Comparison of ENCODE assay signal across 30 mouse cellular contexts in the genomic region with DNA sequence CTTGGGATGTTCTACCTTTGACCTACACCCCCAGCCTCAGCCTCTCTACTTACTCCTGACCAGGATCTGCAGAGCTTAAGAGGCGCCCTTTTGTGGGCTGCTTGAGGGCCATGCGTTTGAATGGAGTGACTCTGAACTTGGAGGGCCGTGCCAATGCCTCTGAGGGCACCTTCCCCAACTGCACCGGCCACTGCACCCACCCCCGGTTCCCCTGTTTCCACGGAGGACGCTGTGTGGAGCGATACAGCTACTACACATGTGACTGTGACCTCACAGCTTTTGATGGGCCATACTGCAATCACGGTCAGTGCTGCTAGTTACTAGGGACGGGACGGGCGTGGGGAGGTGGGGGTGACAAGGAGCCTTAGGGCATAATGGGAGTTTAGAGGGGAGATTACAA. TPM values are rescaled to one million over a fixed set of nuclear protein-coding genes. Genes with fewer than 3 reads are reported as not detected.
DNase-seq lines count a peak whose midpoint lies in the region; ATAC-seq lines count a peak whose summit lies in the region.
"Had no signal": no experiment of that assay in that cellular context is flagged by ENCODE, and none has a peak within 500 bp of the region (broad histone marks: within the 10 kb centered on the region; RNA-seq: fewer than 3 reads in every experiment).

No protein-coding gene starts in this region.

- peak; percentile 55 for DNase-seq in cerebellum, adult 9-11 months
- DNase-seq in cerebellum, adult 9-10 months = no peak
- no peak for DNase-seq in heart, postnatal 36 days
- peak; percentile 54 for DNase-seq in midbrain, embryonic 11.5 days (ENCODE audit: low spot score, missing footprints)
- DNase-seq in cerebellum, postnatal 14 days = peak; percentile 13 to 26
- no peak for DNase-seq in left cerebral cortex, postnatal 25 days (ENCODE audit: low spot score in 2 of 2)
- DNase-seq: adrenal gland, adult 8-10 months; adrenal gland, postnatal 25 days; embryo, embryonic 11 days; gastrocnemius, postnatal 10 days; gastrocnemius, postnatal 36 days; heart, postnatal 14 days; kidney, adult 18-20 months had no signal

- H3K9ac ChIP-seq in heart, embryonic 13.5 days = peak overlapping the region; percentile 37; the same call in 1 of the 2 replicates
- H3K9ac ChIP-seq in midbrain, embryonic 11.5 days (ENCODE audit: low read length) = no peak overlapping the region
- H3K9ac ChIP-seq in midbrain, embryonic 16.5 days (ENCODE audit: low read depth, low read length) = no peak overlapping the region
- H3K9ac ChIP-seq: embryonic facial prominence, embryonic 13.5 days; forebrain, embryonic 12.5 days; heart, embryonic 12.5 days; hindbrain, embryonic 14.5 days had no signal

- H3K9me3 ChIP-seq in heart, embryonic 13.5 days = no peaks in the 10 kb centered on the region
- H3K9me3 ChIP-seq in midbrain, embryonic 11.5 days (ENCODE audit: control insufficient read depth, low read length) = no peaks in the 10 kb centered on the region
- H3K9me3 ChIP-seq in midbrain, embryonic 16.5 days (replicated peaks; ENCODE audit: control insufficient read depth, low read length, poor library complexity, severe bottlenecking) = no peaks in the 10 kb centered on the region
- H3K9me3 ChIP-seq: embryonic facial prominence, embryonic 10.5 days; embryonic facial prominence, embryonic 13.5 days; forebrain, embryonic 12.5 days; heart, embryonic 12.5 days had no signal

- H3K36me3 ChIP-seq in heart, embryonic 13.5 days = peaks cover 7% of the 10 kb centered on the region; the same call in 1 of the 2 replicates
- no peaks in the 10 kb centered on the region for H3K36me3 ChIP-seq in midbrain, embryonic 11.5 days (ENCODE audit: control insufficient read depth, insufficient read depth, low read length)
- 0 out of 2 replicates have a peak, but pooled peaks cover 6% of the 10 kb centered on the region for H3K36me3 ChIP-seq in midbrain, embryonic 16.5 days (ENCODE audit: control insufficient read depth, insufficient read depth, low read length)
- H3K36me3 ChIP-seq: embryonic facial prominence, embryonic 10.5 days; embryonic facial prominence, embryonic 13.5 days; forebrain, embryonic 12.5 days; heart, embryonic 12.5 days had no signal

- no peak for ATAC-seq in heart, embryonic 13.5 days (ENCODE audit: extremely low read depth, insufficient number of reproducible peaks, low FRiP score, low TSS enrichment)
- no peak for ATAC-seq in midbrain, embryonic 11.5 days (ENCODE audit: low FRiP score)
- ATAC-seq in midbrain, embryonic 16.5 days = no peak
- ATAC-seq: activated CD4-positive, CD25-positive, alpha-beta regulatory T cell, adult 4 months; CD4-positive, CD25-positive, alpha-beta regulatory T cell, adult 4 months; forebrain, embryonic 16.5 days; hindbrain, postnatal 0 days; inflammation-experienced regulatory T-cells, adult 6 months; intestine, embryonic 16.5 days had no signal

- no peak overlapping the region for H3K27ac ChIP-seq in heart, embryonic 13.5 days (replicated peaks)
- no peak overlapping the region for H3K27ac ChIP-seq in midbrain, embryonic 11.5 days (ENCODE audit: low read depth, low read length)
- no peak overlapping the region for H3K27ac ChIP-seq in midbrain, embryonic 16.5 days (ENCODE audit: low read length)
- H3K27ac ChIP-seq: embryonic facial prominence, embryonic 10.5 days; embryonic facial prominence, embryonic 13.5 days; forebrain, embryonic 12.5 days; hindbrain, embryonic 14.5 days; hindbrain, postnatal 0 days had no signal

- H3K4me1 ChIP-seq in heart, embryonic 13.5 days = peaks cover 16% of the 10 kb centered on the region
- H3K4me1 ChIP-seq in midbrain, embryonic 11.5 days (ENCODE audit: control insufficient read depth, insufficient read depth, low read length) = peaks cover 6% of the 10 kb centered on the region
- H3K4me1 ChIP-seq in midbrain, embryonic 16.5 days (ENCODE audit: control insufficient read depth, insufficient read depth, low read length) = peaks cover 5% of the 10 kb centered on the region

- WGBS in heart, embryonic 13.5 days = 83% methylated on average over 12 of the region's 12 CpGs
- WGBS in midbrain, embryonic 11.5 days = 85% methylated on average over 12 of the region's 12 CpGs
- 85% methylated on average over 12 of the region's 12 CpGs for WGBS in midbrain, embryonic 16.5 days

- no peak overlapping the region for H3K4me3 ChIP-seq in heart, embryonic 13.5 days
- H3K4me3 ChIP-seq in midbrain, embryonic 11.5 days (ENCODE audit: low read depth, low read length) = no peak overlapping the region
- no peak overlapping the region for H3K4me3 ChIP-seq in midbrain, embryonic 16.5 days (ENCODE audit: low read depth, low read length)
- H3K4me3 ChIP-seq: embryonic facial prominence, embryonic 10.5 days; embryonic facial prominence, embryonic 13.5 days; erythroblast, embryonic 14.5 days; forebrain, embryonic 12.5 days; heart, embryonic 12.5 days had no signal

- no peak overlapping the region for H3K4me2 ChIP-seq in heart, embryonic 13.5 days
- H3K4me2 ChIP-seq in midbrain, embryonic 11.5 days = no peak overlapping the region
- no peak overlapping the region for H3K4me2 ChIP-seq in midbrain, embryonic 16.5 days (ENCODE audit: low read length)
- H3K4me2 ChIP-seq: embryonic facial prominence, embryonic 13.5 days; forebrain, embryonic 12.5 days; heart, embryonic 12.5 days; hindbrain, embryonic 14.5 days had no signal

- peaks cover 18% of the 10 kb centered on the region for H3K27me3 ChIP-seq in heart, embryonic 13.5 days (replicated peaks)
- H3K27me3 ChIP-seq in midbrain, embryonic 11.5 days (ENCODE audit: control insufficient read depth, insufficient read depth, low read length) = no peaks in the 10 kb centered on the region
- H3K27me3 ChIP-seq in midbrain, embryonic 16.5 days (ENCODE audit: control insufficient read depth, insufficient read depth, low read depth, low read length) = no peaks in the 10 kb centered on the region

- intact Hi-C loops in heart, postnatal 36 days (cut with DNase I) = loop anchor here (5.0 kb wide), 1 partner anchor 293 kb away; no protein-coding TSS in a partner anchor
- intact Hi-C loops in left cerebral cortex, postnatal 25 days (cut with DNase I) = no loop called here

RNA-seq across cellular contexts. Expression of a gene that starts 9.7 kb away (rescaled TPM):
- 0.19 and 0.33 TPM in 2 replicates for polyA plus RNA-seq in heart, embryonic 13.5 days (2015; fragmentation: Nextera tagmentation; extraction: Ambion mirVana)
- under 1 TPM in 1 of 2 experiments, not detected in 1; 0.24 TPM for total RNA-seq in heart, postnatal 36 days (2021)
- not detected in 2 replicates for polyA plus RNA-seq in midbrain, embryonic 11.5 days (2014; fragmentation: Nextera tagmentation; extraction: Ambion mirVana)
- 0.47 and 0.62 TPM in 2 replicates for polyA plus RNA-seq in midbrain, embryonic 16.5 days (2015; fragmentation: Nextera tagmentation; extraction: Ambion mirVana)
- total RNA-seq in left cerebral cortex, postnatal 25 days (2021) = under 1 TPM; 0.18 to 0.28 TPM
- total RNA-seq: gastrocnemius, adult 18-20 months; gastrocnemius, postnatal 10 days; gastrocnemius, postnatal 36 days; granulocyte monocyte progenitor cell, adult 5-6 weeks; heart, postnatal 14 days; hematopoietic stem cell, adult 5-6 weeks had no signal
- polyA plus RNA-seq: forebrain, embryonic 16.5 days had no signal

RNA-seq across cellular contexts. Expression of a gene that starts 13.8 kb away (rescaled TPM):
- polyA plus RNA-seq in heart, embryonic 13.5 days (2015; fragmentation: Nextera tagmentation; extraction: Ambion mirVana) = 7.6 and 8.5 TPM in 2 replicates
- 10 to 100 TPM; 25.0 to 27.7 TPM for total RNA-seq in heart, postnatal 36 days (2021)
- polyA plus RNA-seq in midbrain, embryonic 11.5 days (2014; fragmentation: Nextera tagmentation; extraction: Ambion mirVana) = 5.8 and 7.2 TPM in 2 replicates
- 6.5 and 7.6 TPM in 2 replicates for polyA plus RNA-seq in midbrain, embryonic 16.5 days (2015; fragmentation: Nextera tagmentation; extraction: Ambion mirVana)
- total RNA-seq in left cerebral cortex, postnatal 25 days (2021) = 10 to 100 TPM in 1 of 2 experiments, 1 to 10 TPM in 1; 8.8 to 11.5 TPM
- total RNA-seq: hematopoietic stem cell, adult 5-6 weeks had no signal
- polyA plus RNA-seq: activated CD4-positive, CD25-positive, alpha-beta regulatory T cell, adult 4 months; CD4-positive, CD25-positive, alpha-beta regulatory T cell, adult 4 months; inflammation-experienced regulatory T-cells, adult 6 months had no signal

RNA-seq across cellular contexts. Expression of a gene that starts 14.7 kb away (rescaled TPM):
- polyA plus RNA-seq in heart, embryonic 13.5 days (2015; fragmentation: Nextera tagmentation; extraction: Ambion mirVana) = 0.52 and 0.55 TPM in 2 replicates
- 1 to 10 TPM; 1.5 to 1.7 TPM for total RNA-seq in heart, postnatal 36 days (2021)
- polyA plus RNA-seq in midbrain, embryonic 11.5 days (2014; fragmentation: Nextera tagmentation; extraction: Ambion mirVana) = 0.30 and 0.32 TPM in 2 replicates
- 4.2 and 4.7 TPM in 2 replicates for polyA plus RNA-seq in midbrain, embryonic 16.5 days (2015; fragmentation: Nextera tagmentation; extraction: Ambion mirVana)
- total RNA-seq in left cerebral cortex, postnatal 25 days (2021) = 100 to 1,000 TPM; 153 to 170 TPM
- total RNA-seq: hematopoietic stem cell, adult 5-6 weeks had no signal

RNA-seq across cellular contexts. Expression of a gene that starts 29.3 kb away (rescaled TPM):
- 3.1 and 4.3 TPM in 2 replicates for polyA plus RNA-seq in heart, embryonic 13.5 days (2015; fragmentation: Nextera tagmentation; extraction: Ambion mirVana)
- 1 to 10 TPM; 3.7 to 3.9 TPM for total RNA-seq in heart, postnatal 36 days (2021)
- polyA plus RNA-seq in midbrain, embryonic 11.5 days (2014; fragmentation: Nextera tagmentation; extraction: Ambion mirVana) = 3.4 and 5.1 TPM in 2 replicates
- 62.9 and 71.4 TPM in 2 replicates for polyA plus RNA-seq in midbrain, embryonic 16.5 days (2015; fragmentation: Nextera tagmentation; extraction: Ambion mirVana)
- 10 to 100 TPM; 47.5 to 48.6 TPM for total RNA-seq in left cerebral cortex, postnatal 25 days (2021)
- total RNA-seq: granulocyte monocyte progenitor cell, adult 5-6 weeks; hematopoietic stem cell, adult 5-6 weeks had no signal
- polyA plus RNA-seq: erythroblast, embryonic 14.5 days had no signal

RNA-seq across cellular contexts. Expression of a gene that starts 41.3 kb away (rescaled TPM):
- polyA plus RNA-seq in heart, embryonic 13.5 days (2015; fragmentation: Nextera tagmentation; extraction: Ambion mirVana) = 11.6 and 11.7 TPM in 2 replicates
- 10 to 100 TPM; 34.8 to 36.7 TPM for total RNA-seq in heart, postnatal 36 days (2021)
- polyA plus RNA-seq in midbrain, embryonic 11.5 days (2014; fragmentation: Nextera tagmentation; extraction: Ambion mirVana) = 10.4 and 10.6 TPM in 2 replicates
- 30.8 and 34.4 TPM in 2 replicates for polyA plus RNA-seq in midbrain, embryonic 16.5 days (2015; fragmentation: Nextera tagmentation; extraction: Ambion mirVana)
- 10 to 100 TPM; 42.8 to 48.5 TPM for total RNA-seq in left cerebral cortex, postnatal 25 days (2021)

Comparison
In these comparisons a context has a peak if more than half of its experiments do, and no peak if none do; other contexts are left out.
1. DNase-seq: peak in cerebellum, adult 9-11 months (single experiment), midbrain, embryonic 11.5 days (single experiment) and cerebellum, postnatal 14 days (2 of 2); none in cerebellum, adult 9-10 months (single experiment), heart, postnatal 36 days (0 of 2) and left cerebral cortex, postnatal 25 days (0 of 2).